Mouse (Mus musculus) layer of hippocampus, postnatal 36 days (tissue): ENCODE results near the gene Asb15. TPM values are rescaled to one million over a fixed set of nuclear protein-coding genes. Genes with fewer than 3 reads are reported as not detected.

Experiments used
- DNase-seq, 2 experiments: peaks; one replicate each; pipeline ENCODE4 v3.0.0; 2022
- total RNA-seq, 2 experiments: library from RNA; stranded (reverse); gene quantifications; 2 replicates each; pipeline ENCODE4 v1.2.3; 2021

The Asb15 gene
- total RNA-seq = not detected

DNA sequence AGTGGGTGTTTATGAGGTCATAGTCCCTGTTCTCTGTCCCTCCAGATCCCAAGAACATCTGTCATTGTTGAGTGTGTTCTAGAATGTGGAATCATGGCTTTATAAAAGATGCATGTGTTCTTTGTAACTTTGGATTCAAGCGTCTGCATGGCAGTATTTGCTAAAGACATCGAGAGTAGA, at the start of gene Asb15:
TSS of gene Asb15 (plus strand) at position 81 of the 180 bp plus-strand sequence.
- DNase-seq = no peak

DNA sequence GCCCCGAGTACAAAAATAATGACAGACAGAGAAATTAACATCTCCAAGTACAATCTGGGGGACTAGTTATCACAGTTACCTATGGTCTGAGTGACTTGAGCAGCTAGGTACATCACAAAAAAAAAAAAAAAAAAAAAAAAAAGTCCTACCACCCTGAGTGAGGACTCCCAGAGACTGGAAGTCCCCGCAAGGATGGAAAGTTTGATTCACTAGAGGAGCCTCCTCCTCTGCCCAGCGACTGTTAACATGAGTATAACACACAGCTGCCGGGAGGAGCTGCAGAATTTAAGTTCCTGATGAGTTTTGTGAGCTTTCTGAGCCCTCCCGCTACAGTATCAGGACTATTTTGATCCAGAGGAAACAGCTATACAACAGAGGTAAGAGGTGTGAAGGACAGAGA, 41.4 kb upstream of the Asb15 start:
- no peak for DNase-seq

- DNase-seq = no peak
Observed at GRCm38 (mm10) chr6:24490341-24490740, 37.6 kb upstream of the Asb15 start.

- DNase-seq = no peak
Observed at GRCm38 (mm10) chr6:24504141-24504540, 23.8 kb upstream of the Asb15 start.

- DNase-seq = peak; percentile 84 to 85
Observed at GRCm38 (mm10) chr6:24514552-24515284, 13.2 kb upstream of the Asb15 start, which contains the start of gene Iqub. Gene Iqub, minus strand, starts transcription at chr6:24515067.

DNA sequence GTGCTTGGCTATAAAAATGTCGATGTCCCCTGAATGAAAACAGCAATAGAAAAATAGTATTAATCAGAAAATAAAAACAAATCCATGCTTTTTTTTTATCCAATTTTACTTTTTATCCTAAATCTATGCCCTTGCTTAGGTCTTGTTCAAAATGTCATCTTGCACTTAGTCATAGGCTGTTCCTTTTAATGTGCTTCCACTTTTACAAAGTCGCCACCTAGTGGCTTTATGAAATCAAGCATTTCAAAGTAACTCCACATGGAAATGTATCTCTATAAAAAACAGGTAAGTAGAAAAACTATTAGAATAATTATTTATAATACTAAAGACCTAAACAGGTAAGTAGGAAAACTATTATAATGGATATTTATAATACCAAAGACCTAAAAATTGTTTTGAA, 11.7 kb upstream of the Asb15 start:
- no peak for DNase-seq

DNA sequence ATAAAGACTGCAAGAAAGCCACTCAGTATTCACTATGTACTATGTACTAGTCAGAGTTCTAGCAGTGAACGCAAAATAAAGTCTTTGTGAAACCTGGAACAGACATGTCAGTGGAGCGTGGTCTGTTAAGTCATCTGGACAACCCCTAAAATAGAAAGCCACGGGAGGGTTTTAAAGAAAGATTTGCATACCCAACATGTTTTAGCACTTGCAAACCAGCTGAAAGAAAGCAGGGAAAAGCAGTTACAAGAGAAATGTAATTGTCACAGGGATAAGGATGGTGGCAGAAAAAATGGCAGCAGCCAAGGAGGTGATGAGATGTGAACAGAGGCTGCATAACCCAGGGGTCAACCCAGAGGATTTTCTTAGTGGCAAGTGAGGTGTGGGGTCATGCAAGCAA, 2.2 kb upstream of the Asb15 start:
- DNase-seq = no peak

GRCm38 (mm10) chr6:24527155-24528063, 535 bp upstream of the Asb15 start, which contains the start of gene Ndufa5:
Gene Ndufa5, minus strand, starts transcription at chr6:24528013.
- peak; percentile 85 to 88 for DNase-seq

GRCm38 (mm10) chr6:24530166-24530565, 2.2 kb downstream of the Asb15 start:
- peak in 1 of 2 experiments; percentile 28 for DNase-seq

GRCm38 (mm10) chr6:24530711-24531420, 2.9 kb downstream of the Asb15 start:
- DNase-seq = no peak

- no peak for DNase-seq
Observed at GRCm38 (mm10) chr6:24532804-24533203, 4.9 kb downstream of the Asb15 start.

- DNase-seq = no peak
Observed at GRCm38 (mm10) chr6:24538435-24538834, 10.5 kb downstream of the Asb15 start.

DNA sequence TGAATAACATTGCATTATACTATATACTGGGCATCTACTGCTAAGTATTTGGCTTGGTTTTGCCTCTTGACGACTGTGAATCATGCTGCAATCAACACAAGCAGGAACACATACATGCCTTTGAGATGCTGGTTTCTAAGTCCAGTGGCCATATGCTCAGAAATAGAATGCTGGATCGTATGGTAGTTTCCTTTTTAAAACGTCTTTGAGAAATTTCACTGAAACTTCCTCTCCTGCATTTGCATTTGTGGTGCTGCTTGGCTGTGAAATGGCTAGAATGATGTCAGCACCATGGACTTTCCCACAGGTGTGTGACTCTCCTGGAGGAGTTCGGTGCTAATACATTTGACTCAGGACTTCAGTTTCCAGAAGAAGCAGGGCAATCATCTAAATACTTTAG, 12.2 kb downstream of the Asb15 start:
- DNase-seq = no peak

DNA sequence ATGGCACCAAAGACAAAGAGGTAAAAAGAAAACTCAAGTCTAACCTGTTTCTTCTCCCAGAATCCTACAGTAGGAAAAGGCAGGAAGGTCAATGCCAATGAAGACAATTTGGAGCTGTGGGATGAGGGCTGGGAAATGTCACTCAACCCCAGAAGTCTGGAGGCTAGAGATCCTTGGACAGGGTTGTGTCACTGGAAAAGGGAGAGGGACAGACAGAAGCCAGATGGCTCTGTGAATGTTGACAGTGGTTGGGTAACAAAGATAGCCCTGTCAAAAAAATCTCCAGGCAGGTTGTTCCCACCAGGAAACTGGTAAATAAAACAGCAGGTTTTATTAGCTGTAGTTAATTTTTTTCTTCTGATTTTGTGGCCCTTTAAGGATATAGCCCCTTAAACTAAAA, 14.4 kb downstream of the Asb15 start:
- no peak for DNase-seq

DNA sequence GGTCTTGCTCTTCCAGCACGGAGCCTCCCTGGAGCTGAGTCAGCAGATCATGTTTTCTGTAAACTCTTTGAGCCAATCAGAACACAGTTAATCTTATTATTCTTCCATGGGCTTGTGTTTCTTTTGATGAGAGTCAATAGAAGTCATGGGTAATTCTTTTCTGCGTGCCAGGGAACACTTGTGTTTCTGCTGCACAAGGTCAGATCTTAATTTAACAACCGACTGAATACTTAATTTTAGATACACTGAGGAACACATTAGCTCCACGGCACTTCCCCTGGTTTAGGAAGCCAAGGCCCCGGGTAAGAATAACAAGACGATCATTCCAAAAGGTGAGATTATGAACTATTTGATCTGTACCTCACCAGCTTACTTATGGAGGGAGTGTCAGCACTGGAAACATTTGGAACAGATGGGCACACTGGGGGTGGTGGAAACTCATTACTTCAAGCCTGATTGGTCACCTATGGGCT, 15.2 kb downstream of the Asb15 start:
- DNase-seq = no peak

DNA sequence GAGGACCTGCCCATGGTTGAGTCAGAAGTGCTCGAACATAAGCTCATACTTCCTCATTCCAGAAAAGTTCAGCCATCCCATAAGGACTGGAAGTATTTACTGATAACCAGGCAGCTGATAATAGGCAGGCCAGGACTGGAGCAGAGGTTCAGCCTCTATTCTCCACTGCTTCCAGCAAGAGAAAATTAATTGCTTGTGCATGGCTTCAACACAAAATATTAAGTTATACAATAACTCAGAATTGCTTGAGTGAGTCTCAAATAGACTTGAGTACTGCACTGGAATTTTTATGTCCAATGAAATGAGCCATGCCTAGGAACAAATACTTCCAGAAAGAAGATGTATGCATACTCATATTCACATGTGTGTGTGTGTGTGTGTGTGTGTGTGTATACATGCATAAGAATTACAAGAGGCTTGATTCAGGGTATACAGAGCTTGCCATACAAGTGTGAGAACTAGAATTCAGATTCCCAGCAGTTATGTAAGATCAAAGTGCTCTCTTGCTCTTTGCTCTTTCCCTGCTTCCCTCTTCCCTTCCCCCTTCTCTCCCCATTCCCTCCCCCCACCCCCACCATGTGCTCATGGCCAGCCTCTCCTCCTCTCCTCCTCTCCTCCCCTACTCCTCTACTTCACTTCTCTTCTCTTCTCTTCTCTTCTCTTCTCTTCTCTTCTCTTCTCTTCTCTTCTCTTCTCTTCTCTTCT, 18.9 kb downstream of the Asb15 start:
- DNase-seq = no peak

DNA sequence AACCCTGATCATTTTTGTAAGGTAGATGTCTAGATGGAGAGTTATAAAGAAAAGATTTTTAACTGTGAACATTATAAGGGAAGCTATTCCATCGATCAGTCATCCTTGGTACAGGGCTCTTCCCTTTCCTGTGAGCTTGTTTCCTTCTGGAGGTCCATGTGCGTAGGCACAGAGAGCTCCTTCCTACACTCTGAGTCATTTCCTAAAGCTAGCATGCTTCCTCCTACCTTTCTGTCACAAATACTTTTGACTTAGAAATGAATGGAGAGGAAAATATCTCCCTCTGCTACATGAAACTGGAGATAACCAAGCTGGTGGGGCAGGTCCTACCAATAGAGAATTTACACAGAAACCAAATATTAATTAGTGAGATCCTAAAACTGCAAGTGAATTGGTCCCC, 21.9 kb downstream of the Asb15 start:
- DNase-seq = no peak

- no peak for DNase-seq
Observed at GRCm38 (mm10) chr6:24552046-24552445, 24.1 kb downstream of the Asb15 start.

DNA sequence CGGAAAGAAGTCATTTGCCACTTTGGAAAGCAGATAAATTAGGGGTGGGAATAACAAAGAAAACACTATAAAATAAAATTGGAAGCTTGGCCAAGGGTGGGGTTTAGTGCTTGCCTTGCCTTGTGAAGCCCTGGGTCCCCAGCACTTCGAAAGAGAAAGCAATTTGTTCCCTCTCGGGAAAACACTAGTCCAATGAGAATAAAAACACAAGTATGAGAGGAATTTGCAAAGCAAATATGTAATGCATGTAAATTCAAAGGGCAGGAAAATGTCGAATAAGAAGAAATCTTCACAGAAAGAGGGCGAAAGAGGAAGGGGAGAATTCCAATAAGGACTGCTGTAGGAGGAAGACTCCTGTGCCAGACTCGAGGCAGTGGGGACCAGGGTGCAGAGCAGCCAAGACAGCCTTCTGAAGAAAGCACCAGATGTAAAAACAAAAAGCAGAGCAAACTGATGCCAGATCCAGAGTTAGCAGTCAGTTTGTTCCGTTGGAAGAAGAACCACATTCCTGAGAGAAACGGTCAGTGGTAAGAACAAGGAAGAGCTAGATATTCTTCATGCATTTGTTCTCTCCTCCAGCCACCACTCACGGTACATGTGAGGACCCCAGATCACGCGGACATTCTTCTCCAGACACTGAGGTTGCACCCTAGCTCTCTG, 26.6 kb downstream of the Asb15 start:
- no peak for DNase-seq

- no peak for DNase-seq
Observed at GRCm38 (mm10) chr6:24555488-24555887, 27.5 kb downstream of the Asb15 start.

- peak; percentile 25 to 31 for DNase-seq
Observed at GRCm38 (mm10) chr6:24564081-24564480, 36.1 kb downstream of the Asb15 start.

DNA sequence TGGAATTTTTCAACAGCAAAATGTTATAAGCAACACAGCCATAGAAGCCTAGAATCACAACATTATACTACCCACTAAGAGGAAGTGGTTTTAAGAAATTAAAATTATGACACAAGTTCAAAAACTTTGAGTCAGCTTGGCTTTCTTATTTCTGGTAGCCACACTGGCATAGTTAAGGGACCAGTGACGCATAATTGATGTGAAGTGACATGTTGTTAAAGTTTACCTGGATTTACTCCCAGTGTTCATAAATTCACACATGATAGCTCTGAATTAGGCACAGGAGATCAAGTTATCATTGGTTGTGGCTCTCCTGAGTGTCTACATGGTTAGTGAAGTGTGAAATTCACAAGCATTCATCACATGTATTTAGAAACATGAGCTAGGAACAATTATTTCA, 36.9 kb downstream of the Asb15 start:
- DNase-seq = no peak
